In genomic region chr10:58657731-58658130, GRCm38 (mm10) we compare ENCODE assay signal across 13 mouse cellular contexts. TPM values are rescaled to one million over a fixed set of nuclear protein-coding genes. Genes with fewer than 3 reads are reported as not detected.
"Had no signal": no experiment of that assay in that cellular context is flagged by ENCODE, and none has a peak within 500 bp of the region (broad histone marks: within the 10 kb centered on the region; RNA-seq: fewer than 3 reads in every experiment).

No protein-coding gene starts in this region.

- H3K4me2 ChIP-seq: limb, embryonic 12.5 days; liver, embryonic 13.5 days; midbrain, embryonic 13.5 days; stomach, embryonic 15.5 days had no signal

- H3K27me3 ChIP-seq: limb, embryonic 12.5 days; liver, embryonic 13.5 days; midbrain, embryonic 13.5 days; stomach, embryonic 15.5 days had no signal

- H3K9ac ChIP-seq: limb, embryonic 12.5 days; liver, embryonic 13.5 days; liver, postnatal 0 days; midbrain, embryonic 13.5 days; stomach, embryonic 15.5 days had no signal

- H3K9me3 ChIP-seq: limb, embryonic 12.5 days; liver, embryonic 13.5 days; midbrain, embryonic 13.5 days; stomach, embryonic 15.5 days had no signal

- ATAC-seq: intestine, postnatal 0 days; liver, postnatal 0 days; lung, postnatal 0 days; midbrain, embryonic 13.5 days had no signal

- H3K4me3 ChIP-seq: limb, embryonic 12.5 days; liver, embryonic 13.5 days; midbrain, embryonic 13.5 days; stomach, embryonic 15.5 days had no signal

- DNase-seq: liver; liver, embryonic 13.5 days; liver, postnatal 0 days; lung, postnatal 36 days; right cerebral cortex, postnatal 14 days; thymus, adult 2 months; thymus, postnatal 25 days had no signal

- H3K36me3 ChIP-seq: limb, embryonic 12.5 days; liver, embryonic 13.5 days; midbrain, embryonic 13.5 days; stomach, embryonic 15.5 days had no signal

- H3K4me1 ChIP-seq: liver, embryonic 13.5 days had no signal

- H3K27ac ChIP-seq: limb, embryonic 12.5 days; liver, embryonic 13.5 days; midbrain, embryonic 13.5 days; stomach, embryonic 15.5 days had no signal

RNA-seq across cellular contexts. Expression of gene Edar, which starts 17.7 kb away (rescaled TPM):
- total RNA-seq: megakaryocyte progenitor cell, adult 5-6 weeks had no signal
- polyA plus RNA-seq: liver, embryonic 13.5 days had no signal
